Mouse (Mus musculus) G1E (cell line): ENCODE measurements around the gene Sgsm2.

Experiments
- CTCF ChIP-seq: IDR thresholded peaks from 2 replicates; pipeline ENCODE4 v1.5.1; 2012; ENCODE audit warnings: low read depth, low read length, inconsistent platforms, mixed read lengths
- GATA1 ChIP-seq: IDR thresholded peaks from 2 replicates; pipeline ENCODE4 v1.6.1; 2012; ENCODE audit warnings: borderline replicate concordance, low read length, inconsistent platforms, mixed read lengths
- TAL1 ChIP-seq: conservative IDR thresholded peaks from 2 replicates; pipeline ENCODE4 v1.6.1; 2012; ENCODE audit warnings: low read depth, low read length, inconsistent platforms, mixed read lengths

DNA sequence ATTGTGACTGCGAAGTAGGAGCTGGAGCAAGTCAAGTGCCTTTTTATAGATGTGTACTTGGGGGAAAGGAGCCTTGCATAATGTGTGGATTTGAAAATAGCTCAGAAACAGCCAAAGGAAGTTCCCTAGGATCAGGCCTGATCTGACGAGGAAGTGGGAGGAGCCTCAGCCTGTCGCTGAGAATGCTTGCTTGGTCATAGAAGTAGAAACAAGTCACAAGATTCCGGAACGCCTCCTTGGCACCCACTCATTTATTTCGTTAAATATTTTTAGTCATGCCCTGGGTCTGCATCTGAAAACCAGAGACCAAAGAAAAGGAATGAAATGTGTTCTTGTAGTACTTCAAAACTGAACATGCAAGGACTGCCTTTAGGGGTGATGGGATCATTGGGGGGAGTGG, 57.9 kb downstream of the Sgsm2 start:
- no peak for TF ChIP-seq GATA1
- no peak for TF ChIP-seq CTCF
- no peak for TF ChIP-seq TAL1
